Mouse (Mus musculus): ENCODE results near the gene Fshr. TPM values are rescaled to one million over a fixed set of nuclear protein-coding genes. Genes with fewer than 3 reads are reported as not detected.

Fshr gene
- polyA plus RNA-seq (2012; rRNA removed): not detected in 2 replicates

DNA sequence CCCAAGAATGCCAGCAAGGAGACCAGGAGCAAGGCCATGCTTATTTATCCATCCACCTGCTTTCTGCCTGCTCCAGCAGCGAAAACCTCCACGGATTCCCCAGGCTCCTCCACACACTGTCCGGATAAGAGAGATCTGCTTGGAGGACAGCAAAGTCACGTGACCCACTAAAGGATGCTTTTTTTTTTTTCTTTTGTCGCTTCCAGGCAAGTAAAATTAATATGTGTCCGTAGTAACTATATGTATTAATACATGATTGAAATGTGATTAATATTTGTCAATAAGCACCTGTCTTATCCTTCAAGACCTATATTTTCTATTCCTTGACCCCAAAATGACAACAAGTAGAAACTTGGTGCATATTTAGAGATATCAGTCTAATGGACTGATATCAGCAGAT, at the start of gene Fshr:
Gene Fshr (minus strand): TSS at position 101 of the 400 bp plus-strand sequence.

Measured in liver, embryonic 18 days (tissue).